Mouse (Mus musculus) erythroblast, embryonic 14.5 days (primary cell): ENCODE data around the gene 4921517D22Rik.

Source experiments
- GATA1 ChIP-seq: IDR thresholded peaks from 2 replicates; pipeline ENCODE4 v1.6.1; 2012; ENCODE audit warnings: low read length, inconsistent platforms, mixed read lengths
- TAL1 ChIP-seq: IDR thresholded peaks from 3 replicates; pipeline ENCODE4 v1.6.1; 2012; ENCODE audit warnings: low read length, inconsistent platforms, mixed read lengths

DNA sequence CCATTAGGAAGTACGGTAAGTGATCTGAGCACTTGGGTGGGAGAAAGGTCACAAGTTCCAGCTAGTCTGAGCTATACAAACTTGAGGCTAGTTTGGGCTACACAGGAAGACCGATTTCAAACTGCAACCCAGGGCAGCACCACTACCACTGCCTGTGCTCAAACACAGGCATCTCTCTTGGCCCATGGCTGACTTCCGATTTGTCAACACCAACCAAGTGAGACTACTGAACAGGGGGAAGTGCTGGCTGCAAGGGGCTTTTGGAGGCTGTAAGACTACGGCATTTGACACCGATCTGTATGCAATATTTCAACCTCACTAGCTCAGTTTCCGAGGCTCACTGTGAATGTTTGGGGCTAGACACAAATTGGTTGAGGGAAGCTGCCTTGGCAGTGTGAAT is 46.4 kb downstream of the 4921517D22Rik start:
- TF ChIP-seq GATA1 (no peak), TAL1 (no peak)
